Mouse (Mus musculus): ENCODE results near the gene Poln.

Gene Poln

GRCm38 (mm10) chr5:34186961-34187391, 17.7 kb upstream of the Poln start:
- in situ Hi-C loops (cut with MboI, MseI), result no loop called here

- in situ Hi-C loops (cut with MboI, MseI), result no loop called here
These were observed 17.1 kb upstream of the Poln start for GRCm38 (mm10) chr5:34186391-34186790.

GRCm38 (mm10) chr5:34185791-34186190, 16.5 kb upstream of the Poln start:
- in situ Hi-C loops (cut with MboI, MseI), result no loop called here

GRCm38 (mm10) chr5:34185051-34185580, 15.9 kb upstream of the Poln start:
- in situ Hi-C loops (cut with MboI, MseI), result no loop called here

- in situ Hi-C loops (cut with MboI, MseI), result no loop called here
These were observed 14.7 kb upstream of the Poln start for GRCm38 (mm10) chr5:34183976-34184375.

GRCm38 (mm10) chr5:34183156-34183880, 14.1 kb upstream of the Poln start:
- in situ Hi-C loops (cut with MboI, MseI), result no loop called here

GRCm38 (mm10) chr5:34182486-34182885, 13.2 kb upstream of the Poln start:
- in situ Hi-C loops (cut with MboI, MseI), result no loop called here

- in situ Hi-C loops (cut with MboI, MseI), result loop anchor here (10.0 kb wide), 1 partner anchor 1313 kb away; the partner anchor contains the start of gene Depdc5
These were observed 8.6 kb upstream of the Poln start for GRCm38 (mm10) chr5:34177821-34178220.

- in situ Hi-C loops (cut with MboI, MseI), result loop anchor here (10.0 kb wide), 1 partner anchor 1312 kb away; the partner anchor contains the start of gene Depdc5
These were observed 7.8 kb upstream of the Poln start for GRCm38 (mm10) chr5:34177091-34177490.

- in situ Hi-C loops (cut with MboI, MseI), result loop anchor here (10.0 kb wide), 1 partner anchor 1312 kb away; the partner anchor contains the start of gene Depdc5
These were observed 7.4 kb upstream of the Poln start for GRCm38 (mm10) chr5:34176691-34177090.

GRCm38 (mm10) chr5:34175403-34175694, 6.1 kb upstream of the Poln start:
- in situ Hi-C loops (cut with MboI, MseI), result loop anchor here (10.0 kb wide), 1 partner anchor 1311 kb away; the partner anchor contains the start of gene Depdc5

- in situ Hi-C loops (cut with MboI, MseI), result loop anchor here (10.0 kb wide), 1 partner anchor 1310 kb away; the partner anchor contains the start of gene Depdc5
These were observed 5.5 kb upstream of the Poln start for GRCm38 (mm10) chr5:34174550-34175402.

GRCm38 (mm10) chr5:34174021-34174420, 4.8 kb upstream of the Poln start:
- in situ Hi-C loops (cut with MboI, MseI), result loop anchor here (10.0 kb wide), 1 partner anchor 1309 kb away; the partner anchor contains the start of gene Depdc5

- in situ Hi-C loops (cut with MboI, MseI), result loop anchor here (10.0 kb wide), 1 partner anchor 1306 kb away; the partner anchor contains the start of gene Depdc5
These were observed 1.5 kb upstream of the Poln start for GRCm38 (mm10) chr5:34170726-34171125.

GRCm38 (mm10) chr5:34169954-34170353, 706 bp upstream of the Poln start:
- in situ Hi-C loops (cut with MboI, MseI), result loop anchor here (10.0 kb wide), 1 partner anchor 1305 kb away; the partner anchor contains the start of gene Depdc5

GRCm38 (mm10) chr5:34167857-34168256, 1.4 kb downstream of the Poln start:
- in situ Hi-C loops (cut with MboI, MseI), result no loop called here

- in situ Hi-C loops (cut with MboI, MseI), result no loop called here
These were observed 3.5 kb downstream of the Poln start for GRCm38 (mm10) chr5:34165793-34166192.

GRCm38 (mm10) chr5:34148476-34148875, 20.8 kb downstream of the Poln start:
- in situ Hi-C loops (cut with MboI, MseI), result no loop called here

GRCm38 (mm10) chr5:34147554-34147953, 21.7 kb downstream of the Poln start:
- in situ Hi-C loops (cut with MboI, MseI), result no loop called here

- in situ Hi-C loops (cut with MboI, MseI), result no loop called here
These were observed 29.5 kb downstream of the Poln start for GRCm38 (mm10) chr5:34139751-34140150.

- in situ Hi-C loops (cut with MboI, MseI), result no loop called here
These were observed 36.5 kb downstream of the Poln start for GRCm38 (mm10) chr5:34132731-34133130.

GRCm38 (mm10) chr5:34124131-34124530, 45.1 kb downstream of the Poln start:
- in situ Hi-C loops (cut with MboI, MseI), result no loop called here

Data from T-helper 2 cell (primary cell).